Mouse (Mus musculus): Measurements from ENCODE around the gene Lpcat3. TPM values are rescaled to one million over a fixed set of nuclear protein-coding genes. Genes with fewer than 3 reads are reported as not detected.
"Not testable (repeated sequence)": the region's sequence is repeated elsewhere in the genome, so short reads cannot be mapped to it uniquely, and the experiment has no call there.

Gene Lpcat3
- 45.0 and 47.7 TPM in 2 replicates for polyA plus RNA-seq (2014; fragmentation: Nextera tagmentation; extraction: Ambion mirVana)

- Histone ChIP-seq H3K4me3 (ENCODE audit: control insufficient read depth in 1 of 2, insufficient read depth in 1 of 2, low read depth in 1 of 2, low read length in 2 of 2) (peak within 1 kb of the TSS; percentile 69 to 94), H3K27me3 (ENCODE audit: control insufficient read depth, insufficient read depth, low read length) (no peaks in the 10 kb centered on the region), H3K9ac (ENCODE audit: low read length) (peak within 1 kb of the TSS; percentile 69), H3K27ac (replicated peaks in 1 of 2; ENCODE audit: control insufficient read depth in 1 of 2, insufficient read depth in 1 of 2, low read depth in 2 of 2, low read length in 2 of 2) (peak within 1 kb of the TSS; percentile 71 to 83), H3K4me2 (ENCODE audit: low read length) (peak within 1 kb of the TSS; percentile 77), H3K36me3 (ENCODE audit: control insufficient read depth, insufficient read depth, low read length) (no peaks in the 10 kb centered on the region; the same call in 1 of the 2 replicates), H3K4me1 (ENCODE audit: control insufficient read depth in 2 of 2, insufficient read depth in 2 of 2, low read length in 2 of 2) (peaks cover 0 to 7% of the 10 kb centered on the region in 2 experiments; a peak in 3 of 4 replicates), H3K9me3 (ENCODE audit: control insufficient read depth, low read length) (no peaks in the 10 kb centered on the region)
- ATAC-seq (ENCODE audit: insufficient number of reproducible peaks, insufficient read depth, low FRiP score, low read depth) = peak; percentile 99
- WGBS = 1% methylated on average over 68 of the region's 87 CpGs
Measured at GRCm38 (mm10) chr6:124662477-124663423, at the start of gene Lpcat3. Gene Lpcat3 (plus strand): TSS chr6:124663027.

- Histone ChIP-seq H3K4me2 (ENCODE audit: low read length) (no peak overlapping the region), H3K36me3 (ENCODE audit: control insufficient read depth, insufficient read depth, low read length) (no peaks in the 10 kb centered on the region), H3K4me3 (ENCODE audit: control insufficient read depth in 1 of 2, insufficient read depth in 1 of 2, low read depth in 1 of 2, low read length in 2 of 2) (no peak overlapping the region), H3K27ac (replicated peaks in 1 of 2; ENCODE audit: control insufficient read depth in 1 of 2, insufficient read depth in 1 of 2, low read depth in 2 of 2, low read length in 2 of 2) (no peak overlapping the region), H3K9ac (ENCODE audit: low read length) (no peak overlapping the region), H3K9me3 (ENCODE audit: control insufficient read depth, low read length) (no peaks in the 10 kb centered on the region), H3K4me1 (ENCODE audit: control insufficient read depth in 2 of 2, insufficient read depth in 2 of 2, low read length in 2 of 2) (no peaks in the 10 kb centered on the region), H3K27me3 (ENCODE audit: control insufficient read depth, insufficient read depth, low read length) (no peaks in the 10 kb centered on the region)
- 80% methylated on average over 13 of the region's 13 CpGs for WGBS
- ATAC-seq (ENCODE audit: insufficient number of reproducible peaks, insufficient read depth, low FRiP score, low read depth) = no peak
Measured at GRCm38 (mm10) chr6:124625612-124626011, 37.2 kb upstream of the Lpcat3 start.

DNA sequence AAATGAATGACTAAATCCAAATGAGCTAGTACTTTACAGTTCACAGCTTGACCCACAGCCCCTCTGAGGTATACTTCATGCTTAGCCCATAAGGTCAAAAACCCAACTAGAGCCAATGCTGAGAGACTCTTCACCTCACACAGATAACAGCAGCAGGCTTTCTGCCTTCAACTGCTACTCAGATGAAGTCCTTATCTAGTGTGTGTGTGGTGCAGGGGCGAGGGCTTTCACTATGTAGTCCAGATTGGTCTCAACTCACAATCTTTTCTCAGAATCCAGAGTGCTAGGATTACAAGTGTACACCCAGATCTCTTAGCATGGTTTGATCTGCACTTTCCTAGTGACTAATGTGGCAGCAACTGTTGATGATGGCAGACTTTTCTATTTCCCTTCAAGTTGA, 36.6 kb upstream of the Lpcat3 start:
- H3K4me1 ChIP-seq (ENCODE audit: control insufficient read depth in 2 of 2, insufficient read depth in 2 of 2, low read length in 2 of 2); H3K4me2 ChIP-seq (ENCODE audit: low read length); H3K4me3 ChIP-seq (ENCODE audit: control insufficient read depth in 1 of 2, insufficient read depth in 1 of 2, low read depth in 1 of 2, low read length in 2 of 2); H3K27me3 ChIP-seq (ENCODE audit: control insufficient read depth, insufficient read depth, low read length); H3K27ac ChIP-seq (replicated peaks in 1 of 2; ENCODE audit: control insufficient read depth in 1 of 2, insufficient read depth in 1 of 2, low read depth in 2 of 2, low read length in 2 of 2); H3K36me3 ChIP-seq (ENCODE audit: control insufficient read depth, insufficient read depth, low read length); H3K9ac ChIP-seq (ENCODE audit: low read length); ATAC-seq (ENCODE audit: insufficient number of reproducible peaks, insufficient read depth, low FRiP score, low read depth); H3K9me3 ChIP-seq (ENCODE audit: control insufficient read depth, low read length): not testable (repeated sequence)
- 14% methylated on average over 1 of the region's 1 CpGs for WGBS

DNA sequence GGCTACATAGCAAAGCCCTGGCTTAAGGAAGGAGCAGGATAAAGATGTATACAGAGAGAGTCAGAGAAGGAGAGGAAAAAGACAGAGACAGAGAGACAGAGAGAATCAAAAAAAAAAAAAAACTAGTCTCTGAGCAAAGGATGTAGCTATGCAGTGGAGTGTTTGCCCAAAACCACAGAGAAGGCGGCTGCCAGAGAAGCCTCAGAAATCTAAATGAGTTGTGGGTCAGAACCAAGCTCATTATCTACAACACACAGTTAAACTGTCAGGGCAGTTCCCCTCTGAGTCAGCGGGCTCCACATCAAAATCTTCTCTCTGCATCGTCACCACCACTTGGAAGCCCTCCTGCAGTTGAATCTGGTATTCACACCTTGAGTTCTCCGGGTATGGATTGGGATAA, 32.1 kb upstream of the Lpcat3 start:
- ATAC-seq (ENCODE audit: insufficient number of reproducible peaks, insufficient read depth, low FRiP score, low read depth) = no peak
- H3K9me3 ChIP-seq (ENCODE audit: control insufficient read depth, low read length) = no peaks in the 10 kb centered on the region
- H3K4me1 ChIP-seq (ENCODE audit: control insufficient read depth in 2 of 2, insufficient read depth in 2 of 2, low read length in 2 of 2) = no peaks in the 10 kb centered on the region
- H3K4me3 ChIP-seq (ENCODE audit: control insufficient read depth in 1 of 2, insufficient read depth in 1 of 2, low read depth in 1 of 2, low read length in 2 of 2) = no peak overlapping the region
- H3K27me3 ChIP-seq (ENCODE audit: control insufficient read depth, insufficient read depth, low read length) = no peaks in the 10 kb centered on the region
- 63% methylated on average over 4 of the region's 4 CpGs for WGBS
- H3K9ac ChIP-seq (ENCODE audit: low read length) = no peak overlapping the region
- no peak overlapping the region for H3K27ac ChIP-seq (replicated peaks in 1 of 2; ENCODE audit: control insufficient read depth in 1 of 2, insufficient read depth in 1 of 2, low read depth in 2 of 2, low read length in 2 of 2)
- no peak overlapping the region for H3K4me2 ChIP-seq (ENCODE audit: low read length)
- no peaks in the 10 kb centered on the region for H3K36me3 ChIP-seq (ENCODE audit: control insufficient read depth, insufficient read depth, low read length)

GRCm38 (mm10) chr6:124635985-124636384, 26.8 kb upstream of the Lpcat3 start, which contains the start of gene C1s2:
Gene C1s2 (minus strand): TSS chr6:124636085.
- not testable (repeated sequence) for H3K27me3 ChIP-seq (ENCODE audit: control insufficient read depth, insufficient read depth, low read length); H3K9me3 ChIP-seq (ENCODE audit: control insufficient read depth, low read length); H3K9ac ChIP-seq (ENCODE audit: low read length); H3K27ac ChIP-seq (replicated peaks in 1 of 2; ENCODE audit: control insufficient read depth in 1 of 2, insufficient read depth in 1 of 2, low read depth in 2 of 2, low read length in 2 of 2); H3K4me2 ChIP-seq (ENCODE audit: low read length); H3K4me3 ChIP-seq (ENCODE audit: control insufficient read depth in 1 of 2, insufficient read depth in 1 of 2, low read depth in 1 of 2, low read length in 2 of 2); ATAC-seq (ENCODE audit: insufficient number of reproducible peaks, insufficient read depth, low FRiP score, low read depth); H3K4me1 ChIP-seq (ENCODE audit: control insufficient read depth in 2 of 2, insufficient read depth in 2 of 2, low read length in 2 of 2); H3K36me3 ChIP-seq (ENCODE audit: control insufficient read depth, insufficient read depth, low read length)
- WGBS = 66% methylated on average over 2 of the region's 2 CpGs

- not testable (repeated sequence) for H3K9me3 ChIP-seq (ENCODE audit: control insufficient read depth, low read length); ATAC-seq (ENCODE audit: insufficient number of reproducible peaks, insufficient read depth, low FRiP score, low read depth); H3K4me1 ChIP-seq (ENCODE audit: control insufficient read depth in 2 of 2, insufficient read depth in 2 of 2, low read length in 2 of 2); H3K27ac ChIP-seq (replicated peaks in 1 of 2; ENCODE audit: control insufficient read depth in 1 of 2, insufficient read depth in 1 of 2, low read depth in 2 of 2, low read length in 2 of 2); H3K4me3 ChIP-seq (ENCODE audit: control insufficient read depth in 1 of 2, insufficient read depth in 1 of 2, low read depth in 1 of 2, low read length in 2 of 2); H3K9ac ChIP-seq (ENCODE audit: low read length); H3K27me3 ChIP-seq (ENCODE audit: control insufficient read depth, insufficient read depth, low read length); H3K4me2 ChIP-seq (ENCODE audit: low read length); H3K36me3 ChIP-seq (ENCODE audit: control insufficient read depth, insufficient read depth, low read length)
- 33% methylated on average over 6 of the region's 6 CpGs for WGBS
Measured at GRCm38 (mm10) chr6:124636858-124637460, 25.9 kb upstream of the Lpcat3 start.

DNA sequence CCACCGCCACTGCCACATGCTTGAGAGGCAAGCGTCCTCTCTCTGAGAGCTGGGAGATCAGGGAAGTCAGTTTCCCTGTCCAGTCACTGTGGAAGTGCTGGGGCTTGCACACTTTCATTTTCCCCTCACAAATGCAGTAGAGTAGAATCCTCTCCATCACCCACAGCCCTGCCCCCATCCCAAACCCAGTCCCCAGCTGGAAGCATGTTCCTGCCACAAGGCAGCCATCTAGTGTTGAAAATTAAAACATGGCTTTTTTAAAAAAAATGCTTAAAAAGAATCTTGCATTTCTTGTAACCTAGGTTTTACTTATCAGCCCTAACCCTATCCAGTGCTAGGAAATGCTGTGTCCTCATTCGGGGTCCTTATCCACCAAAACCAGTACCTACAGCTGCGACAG, 22.8 kb upstream of the Lpcat3 start:
- no peak overlapping the region for H3K4me3 ChIP-seq (ENCODE audit: control insufficient read depth in 1 of 2, insufficient read depth in 1 of 2, low read depth in 1 of 2, low read length in 2 of 2)
- H3K4me1 ChIP-seq (ENCODE audit: control insufficient read depth in 2 of 2, insufficient read depth in 2 of 2, low read length in 2 of 2) = no peaks in the 10 kb centered on the region
- no peaks in the 10 kb centered on the region for H3K36me3 ChIP-seq (ENCODE audit: control insufficient read depth, insufficient read depth, low read length)
- no peak overlapping the region for H3K9ac ChIP-seq (ENCODE audit: low read length)
- H3K9me3 ChIP-seq (ENCODE audit: control insufficient read depth, low read length) = no peaks in the 10 kb centered on the region
- H3K27me3 ChIP-seq (ENCODE audit: control insufficient read depth, insufficient read depth, low read length) = no peaks in the 10 kb centered on the region
- no peak overlapping the region for H3K27ac ChIP-seq (replicated peaks in 1 of 2; ENCODE audit: control insufficient read depth in 1 of 2, insufficient read depth in 1 of 2, low read depth in 2 of 2, low read length in 2 of 2)
- 63% methylated on average over 3 of the region's 4 CpGs for WGBS
- H3K4me2 ChIP-seq (ENCODE audit: low read length) = no peak overlapping the region
- no peak for ATAC-seq (ENCODE audit: insufficient number of reproducible peaks, insufficient read depth, low FRiP score, low read depth)
